Mouse (Mus musculus): ENCODE results near the gene Cenpx.

- TF ChIP-seq CTCF (IDR thresholded peaks at IDR 0.05; ENCODE audit: low read depth, low read length): peak; percentile 82
- no peak for TF ChIP-seq POLR2A (IDR thresholded peaks at IDR 0.05; ENCODE audit: borderline replicate concordance, low read depth, low read length)
Measured at GRCm38 (mm10) chr11:120720450-120720849, 6.9 kb upstream of the Cenpx start.

Data from bone marrow macrophage, adult 2 months (primary cell).